Mouse (Mus musculus) heart, adult 9 months (tissue): ENCODE measurements around the gene Rubcnl.

Experiments used
- DNase-seq, 2 experiments: peaks; one replicate each; pipeline ENCODE4 v3.0.0; 2022; ENCODE audit warnings: low spot score in 2 of 2

The Rubcnl gene

DNA sequence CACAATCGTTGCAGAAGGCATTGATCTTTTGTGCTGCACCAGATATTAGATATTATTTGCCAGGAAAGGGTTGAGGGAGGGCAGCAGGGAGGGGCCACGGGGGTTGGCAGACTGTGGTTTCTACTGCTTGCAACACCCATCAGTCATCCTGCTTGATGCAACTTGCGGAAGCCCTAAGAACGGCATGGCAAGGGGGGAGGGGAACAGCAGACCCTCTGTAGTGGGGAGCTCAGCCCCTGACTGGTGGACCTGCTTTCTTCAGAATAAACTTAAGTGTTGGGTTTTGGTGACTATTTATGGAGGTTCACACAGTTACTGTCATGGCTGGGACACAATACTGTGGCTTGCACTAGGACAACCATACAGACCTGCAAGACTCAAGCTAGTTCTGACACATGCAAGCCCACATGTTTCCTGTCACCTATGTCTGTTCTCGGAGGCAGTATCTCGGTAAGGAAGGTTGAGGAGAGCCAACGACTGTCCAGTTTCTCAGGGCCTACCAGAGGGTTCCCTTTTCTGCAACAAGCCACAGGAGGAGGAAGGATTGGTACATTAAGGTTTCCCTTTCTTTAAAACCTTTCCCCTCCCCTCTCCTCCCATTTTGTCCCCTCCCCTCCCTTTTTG lies 53.6 kb downstream of the Rubcnl start:
- no peak for DNase-seq

- DNase-seq, result no peak
These were observed 55.3 kb downstream of the Rubcnl start for GRCm38 (mm10) chr14:75071091-75071490.

- DNase-seq, result no peak
These were observed 59.7 kb downstream of the Rubcnl start for GRCm38 (mm10) chr14:75075299-75076180.

GRCm38 (mm10) chr14:75077946-75078345 lies 62.1 kb downstream of the Rubcnl start:
- no peak for DNase-seq
